Mouse (Mus musculus) bone marrow, adult 2 months (tissue): ENCODE measurements around the gene Arap1. TPM values are rescaled to one million over a fixed set of nuclear protein-coding genes. Genes with fewer than 3 reads are reported as not detected.

Experiments used
- H3K27ac ChIP-seq: fragments of 200-500 bp; 2 replicates; pipeline ENCODE4 v1.5.1; 2012; ENCODE audit warnings: low read depth, mild to moderate bottlenecking, control low read depth, inconsistent platforms, low read length; ENCODE audit not compliant: control insufficient read depth, poor library complexity, insufficient read depth
- H3K4me1 ChIP-seq: fragments of 200-500 bp; 2 replicates; pipeline ENCODE4 v1.6.1; 2011; ENCODE audit warnings: low read length; ENCODE audit not compliant: control insufficient read depth, insufficient read depth
- H3K4me3 ChIP-seq: fragments of 200-500 bp; replicated peaks from 2 replicates; pipeline ENCODE3; 2011; ENCODE audit warnings: mild to moderate bottlenecking, low read depth, low read length, control low read depth; ENCODE audit not compliant: control insufficient read depth
- CTCF ChIP-seq: fragments of 200-500 bp; IDR thresholded peaks from 2 replicates; pipeline ENCODE4 v1.5.1; 2011; ENCODE audit warnings: low read length, control low read depth; ENCODE audit not compliant: control insufficient read depth, insufficient read depth
- POLR2A ChIP-seq: fragments of 200-500 bp; IDR thresholded peaks from 2 replicates; pipeline ENCODE4 v1.6.1; 2011; ENCODE audit warnings: low read depth, mild to moderate bottlenecking, control low read depth, low read length, borderline replicate concordance; ENCODE audit not compliant: control insufficient read depth
- WGBS: fragments of 180-500 bp; shearing (Covaris S2); methylation state at CpG from one replicate; pipeline ENCODE4 v1.1.7; 2018; 5-methylcytosine and 5-hydroxymethylcytosine counted together
- polyA plus RNA-seq: library from polyadenylated mRNA; stranded (reverse); fragments of >200 nt; gene quantifications from 2 replicates; pipeline ENCODE4 v1.2.4, GENCODE M21; 2011; ENCODE audit warnings: low replicate concordance; ENCODE audit not compliant: missing spikeins, insufficient read depth, insufficient read length

Gene Arap1
- polyA plus RNA-seq, 1 experiment, result 162 TPM

- Histone ChIP-seq H3K27ac (peak overlapping the region; percentile 48), H3K4me1 (peaks cover 1% of the 10 kb centered on the region; the same call in 1 of the 2 replicates)
- under 1% methylated on average over 13 of the region's 13 CpGs for WGBS
Observed at GRCm38 (mm10) chr7:101348312-101348711, 445 bp downstream of the Arap1 start.

GRCm38 (mm10) chr7:101349861-101350260 lies 2.0 kb downstream of the Arap1 start:
- no peak for TF ChIP-seq CTCF
- no peak for TF ChIP-seq POLR2A
- no peak overlapping the region for H3K27ac ChIP-seq
- 76% methylated on average over 2 of the region's 2 CpGs for whole genome bisulfite sequencing
- no peak overlapping the region for H3K4me3 ChIP-seq
- peaks cover 5% of the 10 kb centered on the region for H3K4me1 ChIP-seq

More at GRCm38 (mm10) chr7:101348312-101348711, 445 bp downstream of the Arap1 start:
- no peak for TF ChIP-seq POLR2A
- TF ChIP-seq CTCF, result no peak
- H3K4me3 ChIP-seq, result peak overlapping the region; percentile 88

GRCm38 (mm10) chr7:101352404-101352803 lies 4.5 kb downstream of the Arap1 start:
- Histone ChIP-seq H3K4me1 (peaks cover 17% of the 10 kb centered on the region), H3K27ac (no peak overlapping the region), H3K4me3 (no peak overlapping the region)
- TF ChIP-seq POLR2A (no peak), CTCF (no peak)
- 10% methylated on average over 4 of the region's 4 CpGs for WGBS

- peak overlapping the region; percentile 40 for H3K4me3 ChIP-seq
- H3K27ac ChIP-seq, result peak overlapping the region; percentile 79
- WGBS, result 14% methylated on average over 5 of the region's 5 CpGs
- peaks cover 19% of the 10 kb centered on the region for H3K4me1 ChIP-seq
- TF ChIP-seq POLR2A (no peak), CTCF (no peak)
Observed at GRCm38 (mm10) chr7:101354423-101354822, 6.6 kb downstream of the Arap1 start.

- Histone ChIP-seq H3K4me1 (peaks cover 22% of the 10 kb centered on the region), H3K4me3 (no peak overlapping the region), H3K27ac (peak overlapping the region; percentile 19; the same call in 1 of the 2 replicates)
- TF ChIP-seq POLR2A (no peak), CTCF (no peak)
- 72% methylated on average over 6 of the region's 6 CpGs for WGBS
Observed at GRCm38 (mm10) chr7:101355551-101356100, 7.8 kb downstream of the Arap1 start.

GRCm38 (mm10) chr7:101356868-101357267 lies 9.0 kb downstream of the Arap1 start:
- H3K27ac ChIP-seq, result peak overlapping the region; percentile 77
- peak; percentile 5; the same call in 1 of the 2 replicates for TF ChIP-seq CTCF
- no peak for TF ChIP-seq POLR2A
- H3K4me1 ChIP-seq, result peaks cover 25% of the 10 kb centered on the region
- 15% methylated on average over 3 of the region's 3 CpGs for WGBS
- peak overlapping the region; percentile 16 for H3K4me3 ChIP-seq

GRCm38 (mm10) chr7:101360406-101360805 lies 12.5 kb downstream of the Arap1 start:
- no peak overlapping the region for H3K4me3 ChIP-seq
- peaks cover 31% of the 10 kb centered on the region for H3K4me1 ChIP-seq
- 39% methylated on average over 3 of the region's 3 CpGs for WGBS
- TF ChIP-seq POLR2A (no peak), CTCF (no peak)
- H3K27ac ChIP-seq, result peak overlapping the region; percentile 85; the same call in 1 of the 2 replicates

- WGBS, result 10% methylated on average over 4 of the region's 4 CpGs
- no peak for TF ChIP-seq POLR2A
- TF ChIP-seq CTCF, result no peak
Observed at GRCm38 (mm10) chr7:101361021-101361420, 13.2 kb downstream of the Arap1 start.

More at GRCm38 (mm10) chr7:101361021-101361420, 13.2 kb downstream of the Arap1 start:
- peak overlapping the region; percentile 74 for H3K4me3 ChIP-seq
- peaks cover 29% of the 10 kb centered on the region for H3K4me1 ChIP-seq
- H3K27ac ChIP-seq, result peak overlapping the region; percentile 85
